Mouse (Mus musculus): ENCODE measurements at regions not wholly inside any gene's neighbourhood (a gene's known extent, or its start where the extent isn't known, plus 50 kb on each side); places are given as distances from the start of the nearest gene placed in this dataset.

- no peak for DNase-seq
These were observed 50.8 kb upstream of the Zfr start for GRCm38 (mm10) chr15:12066857-12067211.

GRCm38 (mm10) chr15:12066176-12066856 is 51.3 kb upstream of the Zfr start:
- peak; percentile 88 for DNase-seq

GRCm38 (mm10) chr15:12054870-12055269 is 58.1 kb upstream of the Sub1 start:
- DNase-seq = no peak

GRCm38 (mm10) chr15:12053610-12054009 is 56.8 kb upstream of the Sub1 start:
- no peak for DNase-seq

- DNase-seq = no peak
These were observed 52.2 kb upstream of the Sub1 start for GRCm38 (mm10) chr15:12048965-12049364.

- DNase-seq = no peak
These were observed 51.4 kb upstream of the Sub1 start for GRCm38 (mm10) chr15:12048214-12048507.

GRCm38 (mm10) chr15:12047349-12048213 is 50.8 kb upstream of the Sub1 start:
- DNase-seq = no peak

Data from kidney, postnatal 10 days (tissue).